Mouse (Mus musculus): ENCODE measurements around the gene Mthfd1l. TPM values are rescaled to one million over a fixed set of nuclear protein-coding genes. Genes with fewer than 3 reads are reported as not detected.

Gene Mthfd1l
- total and polyA plus RNA-seq, 3 experiments = 84.0 to 94.8 (median 90.3) TPM

- no peak overlapping the region for H3K9ac ChIP-seq (ENCODE audit: insufficient read depth, low read depth)
- H3K4me1 ChIP-seq (ENCODE audit: control insufficient read depth in 1 of 2, insufficient read depth in 2 of 2) = peaks cover 0 to 8% of the 10 kb centered on the region in 2 experiments; a peak in 1 of 4 replicates
- H3K27me3 ChIP-seq (replicated peaks) = no peaks in the 10 kb centered on the region
- no peaks in the 10 kb centered on the region for H3K36me3 ChIP-seq (replicated peaks in 1 of 2; ENCODE audit: control insufficient read depth in 1 of 2, insufficient read depth in 1 of 2, low read length in 1 of 2)
- TF ChIP-seq MYC (IDR thresholded peaks at IDR 0.05; ENCODE audit: low read depth, low read length) (no peak), ETS1 (conservative IDR thresholded peaks at IDR 0.05; ENCODE audit: low read depth, low read length) (no peak), TBP (conservative IDR thresholded peaks at IDR 0.05; ENCODE audit: low read depth, low read length) (no peak), JUND (conservative IDR thresholded peaks at IDR 0.05; ENCODE audit: low read depth, low read length) (no peak), ZNF384 (IDR thresholded peaks at IDR 0.05; ENCODE audit: low read depth, low read length) (no peak), RAD21 (IDR thresholded peaks at IDR 0.05; ENCODE audit: low read depth, low read length) (no peak), HCFC1 (IDR thresholded peaks at IDR 0.05; ENCODE audit: low read depth, low read length) (no peak), ZC3H11A (IDR thresholded peaks at IDR 0.05; ENCODE audit: low read depth, low read length) (no peak), E2F4 (IDR thresholded peaks at IDR 0.05; ENCODE audit: insufficient replicate concordance, low read depth, low read length) (no peak), USF2 (conservative IDR thresholded peaks at IDR 0.05; ENCODE audit: low read depth, low read length) (no peak), UBTF (IDR thresholded peaks at IDR 0.05; ENCODE audit: low read depth, low read length) (no peak), MAX (IDR thresholded peaks at IDR 0.05; ENCODE audit: low read length) (no peak), KAT2A (IDR thresholded peaks at IDR 0.05; ENCODE audit: insufficient replicate concordance, low read length) (no peak), ZMIZ1 (IDR thresholded peaks at IDR 0.05; ENCODE audit: low read depth, low read length) (no peak), POLR2A (IDR thresholded peaks at IDR 0.05; ENCODE audit: low read depth, low read length) (no peak), IRF4 (IDR thresholded peaks at IDR 0.05; ENCODE audit: low read depth, low read length) (no peak)
- in situ Hi-C loops (cut with MboI; ENCODE audit: low pct_ligation_motif_present, low pct_unique_long_range_greater_than_20kb, low sequenced_read_pairs) (loop anchor here (10.0 to 25.0 kb wide), 2 partner anchors 412 to 610 kb away; no protein-coding TSS in a partner anchor), dilution Hi-C loops (cut with MboI; ENCODE audit: extremely low pct_ligation_motif_present, extremely low pct_unique_long_range_greater_than_20kb, low sequenced_read_pairs) (no loop called here)
- no peak overlapping the region for H3K4me2 ChIP-seq (ENCODE audit: insufficient read depth, low read depth, poor library complexity, severe bottlenecking)
- no peak overlapping the region for H3K4me3 ChIP-seq (replicated peaks in 1 of 3; ENCODE audit: low read depth in 2 of 3, low read length in 2 of 3, poor library complexity in 1 of 3)
- H3K79me2 ChIP-seq (replicated peaks; ENCODE audit: control insufficient read depth, extremely low read depth, insufficient read depth, poor library complexity, severe bottlenecking) = no peaks in the 10 kb centered on the region
- DNase-seq (ENCODE audit: extremely low read depth) = no peak
- no peaks in the 10 kb centered on the region for H3K9me3 ChIP-seq (replicated peaks; ENCODE audit: low read length)
- no peak overlapping the region for H3K27ac ChIP-seq (ENCODE audit: insufficient read depth, low read depth)
Measured at GRCm38 (mm10) chr10:3946871-3947270, 26.0 kb upstream of the Mthfd1l start.

- no peaks in the 10 kb centered on the region for H3K36me3 ChIP-seq (replicated peaks in 1 of 2; ENCODE audit: control insufficient read depth in 1 of 2, insufficient read depth in 1 of 2, low read length in 1 of 2)
- H3K9ac ChIP-seq (ENCODE audit: insufficient read depth, low read depth) = no peak overlapping the region
- no peak overlapping the region for H3K4me3 ChIP-seq (replicated peaks in 1 of 3; ENCODE audit: low read depth in 2 of 3, low read length in 2 of 3, poor library complexity in 1 of 3)
- in situ Hi-C loops (cut with MboI; ENCODE audit: low pct_ligation_motif_present, low pct_unique_long_range_greater_than_20kb, low sequenced_read_pairs) (loop anchor here (10.0 to 25.0 kb wide), 2 partner anchors 413 to 610 kb away; no protein-coding TSS in a partner anchor), dilution Hi-C loops (cut with MboI; ENCODE audit: extremely low pct_ligation_motif_present, extremely low pct_unique_long_range_greater_than_20kb, low sequenced_read_pairs) (no loop called here)
- TF ChIP-seq MAX (IDR thresholded peaks at IDR 0.05; ENCODE audit: low read length) (no peak), TCF12 (IDR thresholded peaks at IDR 0.05; ENCODE audit: low read depth, low read length) (no peak), ZKSCAN1 (IDR thresholded peaks at IDR 0.05; ENCODE audit: borderline replicate concordance, low read depth, low read length) (no peak), MAFK (IDR thresholded peaks at IDR 0.05; ENCODE audit: insufficient replicate concordance, low read length) (no peak), CHD1 (IDR thresholded peaks at IDR 0.05; ENCODE audit: low read depth, low read length) (no peak), JUN (IDR thresholded peaks at IDR 0.05; ENCODE audit: insufficient read depth, low read depth, low read length) (no peak), NRF1 (IDR thresholded peaks at IDR 0.05; ENCODE audit: low read depth, low read length) (no peak), ZMIZ1 (IDR thresholded peaks at IDR 0.05; ENCODE audit: low read depth, low read length) (no peak), MAZ (IDR thresholded peaks at IDR 0.05; ENCODE audit: low read depth, low read length) (no peak), CHD2 (IDR thresholded peaks at IDR 0.05; ENCODE audit: low read length) (no peak), POLR2A (IDR thresholded peaks at IDR 0.05; ENCODE audit: low read depth, low read length) (no peak), ZNF384 (IDR thresholded peaks at IDR 0.05; ENCODE audit: low read depth, low read length) (no peak), KAT2A (IDR thresholded peaks at IDR 0.05; ENCODE audit: insufficient replicate concordance, low read length) (no peak), MXI1 (IDR thresholded peaks at IDR 0.05; ENCODE audit: low read depth, low read length) (no peak), MEF2A (IDR thresholded peaks at IDR 0.05; ENCODE audit: borderline replicate concordance, low read depth, low read length) (no peak), BHLHE40 (IDR thresholded peaks at IDR 0.05; ENCODE audit: low read depth, low read length) (no peak), EP300 (IDR thresholded peaks at IDR 0.05; ENCODE audit: low read length) (no peak), RAD21 (IDR thresholded peaks at IDR 0.05; ENCODE audit: low read depth, low read length) (no peak), MYC (IDR thresholded peaks at IDR 0.05; ENCODE audit: low read depth, low read length) (no peak), GABPA (IDR thresholded peaks at IDR 0.05; ENCODE audit: insufficient replicate concordance, low read depth, low read length) (no peak)
- H3K9me3 ChIP-seq (replicated peaks; ENCODE audit: low read length) = no peaks in the 10 kb centered on the region
- H3K27me3 ChIP-seq (replicated peaks) = no peaks in the 10 kb centered on the region
- no peak for DNase-seq (ENCODE audit: extremely low read depth)
- H3K4me1 ChIP-seq (ENCODE audit: control insufficient read depth in 1 of 2, insufficient read depth in 2 of 2) = peaks cover 0 to 8% of the 10 kb centered on the region in 2 experiments; a peak in 1 of 4 replicates
- H3K27ac ChIP-seq (ENCODE audit: insufficient read depth, low read depth) = no peak overlapping the region
- no peaks in the 10 kb centered on the region for H3K79me2 ChIP-seq (replicated peaks; ENCODE audit: control insufficient read depth, extremely low read depth, insufficient read depth, poor library complexity, severe bottlenecking)
- H3K4me2 ChIP-seq (ENCODE audit: insufficient read depth, low read depth, poor library complexity, severe bottlenecking) = no peak overlapping the region
Measured at GRCm38 (mm10) chr10:3947346-3947745, 25.6 kb upstream of the Mthfd1l start.
